Mouse (Mus musculus) activated CD4-positive, CD25-positive, alpha-beta regulatory T cell, adult 4 months (primary cell): Measurements from ENCODE around the gene Atp5b. TPM values are rescaled to one million over a fixed set of nuclear protein-coding genes. Genes with fewer than 3 reads are reported as not detected.

Source experiments
- ATAC-seq: one replicate; pipeline ENCODE4 v1.8.0; 2017
- polyA plus RNA-seq, 2 experiments: library from polyadenylated mRNA; unstranded; fragments of 100-300 nt; shearing (Covaris generic); gene quantifications; one replicate each; pipeline ENCODE4 v1.2.1; 2017

Atp5b gene
- polyA plus RNA-seq, 2 experiments from 2014 or later, result 413 to 469 TPM

DNA sequence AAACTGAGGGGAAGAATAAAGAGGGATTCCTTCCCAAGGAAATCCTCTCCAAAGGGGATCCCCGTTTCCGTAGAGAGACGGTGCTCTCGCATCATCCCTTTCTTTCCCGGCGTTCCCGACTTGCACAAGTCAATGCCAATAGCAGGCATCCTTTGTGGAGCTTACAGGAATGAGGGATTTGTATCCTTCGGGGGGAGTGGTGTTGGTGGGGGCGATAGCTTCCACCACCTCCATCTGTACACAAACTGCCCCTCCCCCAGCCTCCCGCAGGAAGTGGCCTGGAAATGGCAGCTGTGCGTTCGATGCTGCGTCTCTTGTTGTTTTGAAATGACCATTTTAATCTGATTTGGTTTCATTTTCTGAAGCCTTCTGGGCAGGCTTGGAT, 14.5 kb downstream of the Atp5b start:
- peak; percentile 26 for ATAC-seq

DNA sequence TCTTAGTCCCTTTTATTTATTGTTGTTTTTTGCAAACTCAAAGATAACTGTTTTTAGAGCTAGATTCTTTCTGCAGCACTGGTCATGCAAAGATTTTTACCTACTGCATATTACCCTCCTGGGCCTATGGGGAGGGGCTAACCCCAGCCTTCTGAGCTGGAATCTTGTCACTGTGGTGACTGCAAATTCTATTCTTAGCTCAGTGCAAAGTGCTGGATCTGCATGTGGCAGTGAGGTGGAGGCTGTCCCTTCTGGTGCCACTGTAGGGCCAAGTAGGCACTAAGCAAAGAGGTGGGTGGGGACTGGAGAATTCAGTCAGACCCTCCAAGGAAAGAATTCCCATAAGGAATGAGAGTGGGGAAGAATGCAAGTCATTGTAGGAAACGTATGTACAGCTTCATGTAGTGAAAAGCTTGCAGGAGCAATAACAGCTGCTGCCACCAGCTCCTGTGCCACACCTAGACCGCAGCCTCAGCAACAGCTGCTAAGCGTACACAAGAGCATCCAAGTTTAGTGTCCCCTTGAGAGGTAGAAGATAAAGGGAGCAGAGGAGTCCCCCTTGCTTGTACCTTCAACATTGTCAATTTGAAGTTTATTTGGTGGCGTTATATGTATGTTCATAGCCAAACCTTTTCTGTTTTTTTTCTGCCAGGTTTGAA, 27.2 kb downstream of the Atp5b start:
- no peak for ATAC-seq

DNA sequence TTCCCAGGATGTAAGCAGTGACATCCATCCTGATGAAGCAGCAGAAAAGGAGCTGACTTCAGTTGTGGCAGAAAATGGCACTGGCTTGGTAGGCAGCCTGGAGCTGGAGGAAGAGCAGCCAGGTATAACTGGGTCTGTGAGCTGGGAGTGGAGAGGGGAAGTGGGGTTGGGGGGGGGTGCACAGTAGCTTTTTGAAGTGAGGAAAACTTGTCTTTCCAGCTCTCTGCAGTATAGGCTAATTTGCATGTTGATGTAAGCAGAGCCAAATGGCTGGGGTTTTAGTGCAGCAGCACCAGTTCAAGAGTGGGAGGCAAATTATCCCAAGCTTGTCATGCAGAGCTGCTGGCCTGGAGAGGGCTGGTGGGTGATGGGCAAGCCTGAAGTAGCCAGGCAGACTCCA, 28.2 kb downstream of the Atp5b start:
- ATAC-seq, result no peak

DNA sequence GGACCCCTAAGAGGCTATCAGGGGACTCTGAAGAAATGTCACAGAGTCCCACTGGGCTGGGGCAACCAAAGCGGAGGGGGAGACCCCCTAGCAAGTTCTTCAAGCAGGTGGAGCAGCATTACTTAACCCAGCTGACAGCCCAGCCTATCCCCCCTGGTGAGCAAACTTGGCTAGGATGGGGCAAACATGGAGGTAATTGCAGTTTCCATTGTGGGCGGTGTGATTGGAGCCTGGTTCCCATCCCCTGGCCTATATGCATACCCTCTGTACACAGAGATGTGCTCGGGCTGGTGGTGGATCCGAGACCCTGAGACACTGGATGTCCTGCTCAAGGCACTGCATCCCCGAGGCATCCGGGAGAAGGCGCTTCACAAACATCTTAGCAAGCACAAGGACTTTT, 40.8 kb downstream of the Atp5b start:
- no peak for ATAC-seq

DNA sequence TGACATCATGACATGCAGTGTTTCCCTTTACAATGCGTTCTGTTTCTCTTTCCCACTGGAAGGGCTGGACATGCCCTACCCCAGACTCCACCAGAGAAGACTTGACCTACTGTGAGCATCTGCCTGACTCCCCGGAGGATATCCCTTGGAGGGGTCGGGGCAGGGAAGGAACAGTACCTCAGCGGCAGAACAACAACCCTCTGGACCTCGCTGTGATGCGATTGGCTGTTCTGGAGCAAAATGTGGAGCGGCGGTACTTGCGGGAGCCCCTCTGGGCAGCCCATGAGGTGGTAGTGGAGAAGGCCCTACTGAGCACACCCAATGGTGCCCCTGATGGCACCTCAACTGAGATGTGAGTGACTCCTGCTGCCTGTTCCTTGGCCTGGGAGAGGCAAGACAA, 41.8 kb downstream of the Atp5b start:
- ATAC-seq, result no peak

DNA sequence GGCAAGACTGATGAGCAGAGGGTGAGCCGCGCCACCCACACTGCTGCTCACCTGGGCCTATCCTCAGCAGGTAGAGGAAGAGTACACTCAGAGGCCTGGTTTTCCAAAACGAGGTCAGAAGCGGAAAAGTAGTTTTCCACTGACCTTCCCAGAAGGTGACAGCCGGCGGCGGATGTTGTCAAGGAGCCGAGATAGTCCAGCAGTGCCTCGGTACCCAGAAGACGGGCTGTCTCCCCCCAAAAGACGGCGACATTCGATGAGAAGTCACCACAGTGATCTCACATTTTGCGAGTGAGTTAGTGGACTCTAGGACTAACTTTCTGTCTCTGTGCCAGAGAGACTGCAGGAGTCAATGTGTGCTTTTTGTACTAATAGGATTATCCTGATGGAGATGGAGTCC, 42.9 kb downstream of the Atp5b start:
- ATAC-seq, result no peak

DNA sequence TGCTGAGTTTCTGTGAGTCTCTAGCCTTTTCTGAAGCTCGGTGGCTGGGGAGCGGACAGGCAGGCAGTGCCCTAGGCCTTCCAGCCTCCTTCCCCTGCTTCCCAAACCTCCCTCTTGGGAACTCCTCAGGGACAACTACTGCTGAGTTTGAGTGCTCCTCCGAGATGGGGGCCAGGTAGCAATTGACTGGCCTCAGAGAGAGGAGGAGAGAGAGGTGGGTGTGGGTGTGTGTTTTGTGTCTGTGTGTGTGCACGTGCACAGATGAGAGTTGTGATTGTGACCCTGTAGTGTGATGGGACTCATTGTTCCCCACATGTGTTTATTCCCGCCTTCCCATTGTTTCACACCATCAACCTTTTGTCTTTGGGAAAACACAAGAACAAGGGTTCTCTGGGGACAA, 44.4 kb downstream of the Atp5b start:
- ATAC-seq, result no peak

DNA sequence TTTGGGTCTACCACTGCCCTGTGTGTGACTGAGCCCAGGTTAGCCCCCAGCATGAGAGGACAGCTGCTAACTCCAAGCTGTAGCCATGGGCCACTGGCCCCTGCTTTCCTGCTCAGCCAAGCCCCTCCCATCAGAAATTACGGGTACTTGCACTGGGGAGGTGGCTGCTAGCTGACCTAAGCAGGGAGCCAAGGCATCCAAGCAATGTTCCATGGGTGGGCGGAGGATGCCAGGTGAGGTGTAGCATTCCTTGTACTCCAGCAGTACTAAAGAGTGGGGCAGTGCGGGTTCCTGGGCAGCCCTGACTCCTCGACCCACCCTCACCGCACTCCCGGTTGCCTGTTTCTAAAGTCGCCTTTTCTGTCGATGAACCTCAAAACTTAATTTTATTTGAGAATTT, 45.1 kb downstream of the Atp5b start:
- no peak for ATAC-seq

DNA sequence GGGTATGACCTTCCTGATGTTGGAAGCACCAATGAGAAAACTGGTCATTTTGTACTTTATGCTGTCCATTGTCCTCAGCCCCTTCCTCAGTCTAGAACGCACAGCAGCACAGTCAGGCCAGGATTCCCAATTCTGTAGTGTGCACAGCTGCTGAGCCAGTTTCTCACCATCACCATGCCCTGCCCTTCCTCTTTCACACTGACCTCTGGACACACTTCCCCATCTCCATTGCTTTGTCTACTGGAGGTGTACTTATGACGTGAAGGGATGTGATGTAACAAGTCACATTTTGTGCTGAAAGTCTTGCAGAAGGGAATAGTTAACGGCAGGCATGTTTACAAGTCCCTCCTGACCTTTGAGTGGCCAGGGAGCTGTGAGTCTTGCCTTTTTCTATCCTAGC, 48.2 kb downstream of the Atp5b start:
- no peak for ATAC-seq

DNA sequence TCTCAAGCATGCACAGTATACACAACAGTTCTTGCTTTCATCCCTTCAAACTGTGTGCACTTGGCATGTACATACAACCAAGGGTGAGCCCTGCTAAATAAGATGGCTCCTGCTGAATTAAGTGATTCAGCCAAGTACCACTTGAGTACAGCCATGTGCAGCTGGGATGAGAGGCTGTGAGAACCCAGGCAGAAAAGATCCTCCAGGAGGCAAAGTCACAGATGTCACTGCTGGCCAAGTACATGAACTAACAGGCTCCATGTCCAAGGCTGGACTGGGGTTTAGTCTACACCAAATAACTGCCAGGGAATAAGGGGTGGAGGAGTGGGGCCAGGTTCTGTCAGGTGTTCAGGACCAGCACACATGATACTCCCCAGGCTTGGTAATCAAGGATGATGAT, 48.7 kb downstream of the Atp5b start:
- no peak for ATAC-seq

DNA sequence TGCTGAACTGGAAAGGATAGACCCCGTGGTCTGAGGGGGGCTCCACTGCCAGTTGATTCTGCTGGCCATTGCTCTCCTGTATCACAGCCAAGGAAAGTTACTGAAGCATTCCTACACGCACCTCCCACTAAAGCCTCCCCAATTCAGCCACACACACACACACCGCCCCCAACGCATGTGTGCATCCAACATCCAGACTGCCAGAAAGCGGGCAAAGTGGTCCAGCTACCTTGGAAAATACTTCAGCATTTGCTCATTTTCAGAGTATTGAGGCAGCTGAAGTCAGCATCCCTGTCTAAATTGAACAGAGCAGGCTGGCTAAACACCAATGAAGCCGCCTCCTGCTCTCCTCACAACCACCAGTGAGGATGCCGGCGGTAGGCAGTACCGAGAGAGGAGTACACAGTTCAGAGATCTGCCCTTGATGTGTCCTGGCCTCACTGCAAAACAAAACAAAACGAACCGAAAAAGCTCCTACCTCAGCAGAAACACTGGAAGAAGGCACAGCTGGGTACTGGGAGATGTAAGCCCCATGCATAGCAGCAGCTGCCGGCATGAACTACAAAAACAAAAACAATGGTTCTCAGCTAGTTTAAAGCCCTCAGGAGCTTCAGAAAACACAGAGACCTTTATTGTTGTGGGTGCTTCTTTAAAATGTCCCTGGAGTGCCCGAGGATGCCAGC, 50.7 kb downstream of the Atp5b start:
- ATAC-seq, result no peak

DNA sequence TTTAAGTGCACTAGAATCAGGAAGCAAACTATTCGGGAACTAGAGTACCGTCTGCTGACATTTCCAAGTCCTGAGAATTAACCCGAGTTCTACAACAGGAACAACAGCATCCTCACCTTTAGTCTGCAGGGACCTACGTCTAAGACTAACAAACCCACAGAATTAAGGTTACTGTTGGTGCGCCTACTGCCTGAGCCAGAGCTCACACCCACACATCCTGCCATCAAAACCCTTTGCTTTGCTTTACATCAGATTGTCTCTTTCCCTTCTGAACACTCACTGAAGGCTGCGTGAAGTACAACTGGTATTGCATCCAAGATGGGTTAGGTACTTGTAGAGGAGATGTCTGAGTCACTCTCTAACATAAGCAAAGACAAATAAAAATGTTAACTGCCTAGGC, 52.3 kb downstream of the Atp5b start:
- peak; percentile 49 for ATAC-seq

Other genes starting within 250 kb of the Atp5b start
- not detected for gene Rdh19, start 233.3 kb upstream of the Atp5b start, polyA plus RNA-seq
- gene Rdh16f2, start 216.8 kb upstream of the Atp5b start, polyA plus RNA-seq, result not detected
- gene Rdh7, start 194.5 kb upstream of the Atp5b start, polyA plus RNA-seq, result not detected
- not detected for gene Sdr9c7, start 184.8 kb upstream of the Atp5b start, polyA plus RNA-seq
- gene Hsd17b6, start 75.7 kb upstream of the Atp5b start, polyA plus RNA-seq, result not detected
- gene Prim1, start 68.1 kb upstream of the Atp5b start, polyA plus RNA-seq, result 10 to 100 TPM; 26.5 to 37.8 TPM
- gene Naca, start 47.7 kb upstream of the Atp5b start, polyA plus RNA-seq, result 1,000 to 10,000 TPM; 1,124 to 1,330 TPM
- 100 to 1,000 TPM; 194 to 285 TPM for gene Ptges3, start 24.3 kb upstream of the Atp5b start, polyA plus RNA-seq
- 10 to 100 TPM; 44.1 to 53.3 TPM for gene Baz2a, start 8.3 kb downstream of the Atp5b start, polyA plus RNA-seq
- gene Rbms2, start 97.0 kb downstream of the Atp5b start, polyA plus RNA-seq, result 10 to 100 TPM; 20.9 to 25.0 TPM
- under 1 TPM in 1 of 2 experiments, not detected in 1; 0.26 TPM for gene Gls2, start 111.2 kb downstream of the Atp5b start, polyA plus RNA-seq
- gene Spryd4, start 128.5 kb downstream of the Atp5b start, polyA plus RNA-seq, result 10 to 100 TPM; 13.3 to 15.6 TPM
- not detected for gene Mip, start 142.6 kb downstream of the Atp5b start, polyA plus RNA-seq
- gene Timeless, start 148.8 kb downstream of the Atp5b start, polyA plus RNA-seq, result 10 to 100 TPM; 23.7 to 35.9 TPM
- gene Apon, start 170.8 kb downstream of the Atp5b start, polyA plus RNA-seq, result not detected
- not detected for gene Apof, start 185.4 kb downstream of the Atp5b start, polyA plus RNA-seq
- 10 to 100 TPM; 45.6 to 66.1 TPM for gene Stat2, start 187.3 kb downstream of the Atp5b start, polyA plus RNA-seq
- gene Il23a, start 215.5 kb downstream of the Atp5b start, polyA plus RNA-seq, result not detected
- 10 to 100 TPM; 18.9 to 21.1 TPM for gene Pan2, start 220.1 kb downstream of the Atp5b start, polyA plus RNA-seq
- 100 to 1,000 TPM in 1 of 2 experiments, 10 to 100 TPM in 1; 96.7 to 115 TPM for gene Cnpy2, start 239.2 kb downstream of the Atp5b start, polyA plus RNA-seq